Mouse (Mus musculus) heart, postnatal 0 days (tissue): ENCODE results near the gene Megf11.

Source experiments
- CTCF ChIP-seq: IDR thresholded peaks from 2 replicates; pipeline ENCODE4 v1.5.1; 2016; ENCODE audit warnings: antibody characterized with exemption, control low read depth, low read depth
- EP300 ChIP-seq: IDR thresholded peaks from 2 replicates; pipeline ENCODE4 v1.6.1; 2016; ENCODE audit warnings: antibody characterized with exemption, low read depth

DNA sequence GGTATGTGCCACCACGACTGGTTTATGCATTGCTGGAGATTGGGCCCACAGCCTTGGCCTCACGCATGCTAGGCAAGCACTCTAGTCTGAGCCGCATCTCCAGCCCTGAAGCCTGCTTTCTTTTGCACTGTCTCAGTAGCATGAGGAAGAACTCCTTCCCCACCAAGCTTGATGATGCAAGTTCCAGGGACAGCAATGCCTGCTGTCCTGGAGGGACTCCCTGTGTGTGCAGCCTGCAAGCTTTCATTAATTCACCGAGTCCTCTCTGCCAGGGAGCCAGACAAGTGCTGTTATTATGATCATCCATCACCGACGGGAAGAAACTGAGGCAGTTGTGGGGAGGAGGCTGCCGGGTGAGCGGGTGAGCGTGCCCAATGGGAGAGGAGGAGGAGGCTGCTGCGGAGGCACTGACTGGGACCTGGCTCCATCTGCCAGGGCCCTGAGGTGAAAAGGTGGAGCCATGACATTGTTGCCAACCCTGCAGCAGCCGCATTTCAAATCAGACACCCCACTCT, 14.1 kb upstream of the Megf11 start:
- TF ChIP-seq CTCF (no peak), EP300 (no peak)
